Mouse (Mus musculus) erythroblast, adult 5-6 weeks (primary cell): Measurements from ENCODE around the gene Dclk2. TPM values are rescaled to one million over a fixed set of nuclear protein-coding genes. Genes with fewer than 3 reads are reported as not detected.

ENCODE experiments used
- ATAC-seq: replicated peaks from 2 replicates; pipeline ENCODE4 v1.8.0; 2016; ENCODE audit warnings: moderate number of reproducible peaks, mild to moderate bottlenecking, moderate TSS enrichment, inconsistent platforms; ENCODE audit not compliant: poor library complexity, low FRiP score, severe bottlenecking
- total RNA-seq, 2 experiments: library from RNA; stranded (forward) in 1 of 2; stranded (reverse) in 1 of 2; fragments of 150-400 nt in 1 of 2; fragments of 200-764, 138-1000 nt in 1 of 2; gene quantifications; 2 replicates each; pipeline versions ENCODE4 v1.2.3 to v1.2.4; 2015 to 2017; ENCODE audit warnings: low replicate concordance in 2 of 2

Gene Dclk2
- total RNA-seq, 2 experiments from 2014 or later, result 29.4 to 63.1 TPM

- ATAC-seq, result no peak
Measured at GRCm38 (mm10) chr3:86897551-86897950, 23.1 kb downstream of the Dclk2 start.

DNA sequence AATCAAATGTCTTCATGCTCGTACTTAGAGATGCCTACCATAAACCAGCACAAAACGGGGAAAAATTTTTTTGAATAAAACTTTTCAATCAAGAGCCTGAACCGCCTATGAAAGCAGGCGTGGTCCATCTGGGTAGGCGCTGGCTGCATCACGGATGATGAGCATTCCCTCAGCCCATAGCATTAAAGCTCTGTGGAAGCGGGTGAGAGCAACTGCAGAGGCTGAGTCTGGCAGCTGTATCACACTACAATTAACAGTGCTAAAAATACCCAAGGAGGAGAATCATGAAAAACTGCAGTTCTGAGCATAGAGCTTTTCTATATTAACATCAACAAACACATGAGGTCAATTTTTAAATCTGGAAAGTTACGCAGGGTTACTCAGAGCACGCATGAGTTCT is 23.6 kb downstream of the Dclk2 start:
- ATAC-seq, result no peak

- ATAC-seq, result no peak
Measured at GRCm38 (mm10) chr3:86894491-86894890, 26.2 kb downstream of the Dclk2 start.

DNA sequence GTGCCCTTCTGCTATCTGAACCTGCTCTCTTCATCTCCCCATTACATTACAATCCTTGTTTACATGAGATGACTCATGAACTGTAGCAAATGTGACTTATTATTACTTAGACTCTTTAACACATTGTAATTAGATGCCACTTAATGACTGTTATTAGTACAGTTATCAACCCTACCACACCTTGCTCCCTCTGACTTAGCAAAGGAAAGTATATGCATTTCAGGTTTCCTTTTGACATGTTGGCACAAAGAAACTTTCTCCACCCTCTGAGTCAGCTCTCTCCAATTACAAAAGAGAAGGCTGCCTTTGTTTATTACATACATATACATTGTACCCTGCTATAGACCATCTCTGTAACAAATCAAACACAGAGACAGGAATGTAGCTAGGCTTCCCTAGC is 33.1 kb downstream of the Dclk2 start:
- no peak for ATAC-seq

DNA sequence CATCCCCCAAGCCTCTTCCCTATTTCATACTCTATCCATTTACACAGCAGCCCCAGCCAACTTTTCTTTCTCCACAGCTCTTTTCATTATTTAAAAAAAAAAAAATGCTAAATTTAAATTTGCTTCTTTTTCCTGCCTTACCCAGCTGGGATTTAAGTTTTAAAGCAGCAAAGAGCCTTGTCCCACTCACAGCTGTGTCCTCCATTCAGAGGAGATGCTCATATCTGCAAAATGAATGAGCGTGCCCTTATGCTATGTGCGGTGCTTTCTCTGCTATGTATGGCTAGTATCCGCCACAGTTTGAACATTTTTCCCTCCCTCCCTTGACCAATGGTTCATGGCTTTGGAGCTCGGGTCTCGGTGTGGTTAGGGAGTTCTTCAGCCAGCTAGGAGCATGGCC is 35.5 kb downstream of the Dclk2 start:
- no peak for ATAC-seq

DNA sequence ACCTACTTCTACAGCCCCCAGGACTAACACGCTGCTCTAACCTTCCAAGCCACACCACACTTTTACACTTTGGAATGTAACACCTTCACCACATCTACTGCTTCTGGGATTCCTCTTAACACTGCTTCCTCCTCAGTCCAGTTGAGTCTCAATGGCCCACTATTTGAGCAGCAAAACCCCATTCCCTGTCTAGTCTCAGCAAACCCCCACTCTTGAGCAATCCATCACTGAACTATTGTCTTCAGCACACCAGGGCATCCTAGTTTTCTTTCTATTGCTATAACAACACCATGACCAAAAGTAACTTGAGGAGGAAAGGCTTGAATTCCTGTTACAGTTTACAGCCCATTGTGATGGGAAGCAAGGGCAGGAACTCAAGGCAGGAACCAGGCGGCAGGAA is 36.2 kb downstream of the Dclk2 start:
- no peak for ATAC-seq

DNA sequence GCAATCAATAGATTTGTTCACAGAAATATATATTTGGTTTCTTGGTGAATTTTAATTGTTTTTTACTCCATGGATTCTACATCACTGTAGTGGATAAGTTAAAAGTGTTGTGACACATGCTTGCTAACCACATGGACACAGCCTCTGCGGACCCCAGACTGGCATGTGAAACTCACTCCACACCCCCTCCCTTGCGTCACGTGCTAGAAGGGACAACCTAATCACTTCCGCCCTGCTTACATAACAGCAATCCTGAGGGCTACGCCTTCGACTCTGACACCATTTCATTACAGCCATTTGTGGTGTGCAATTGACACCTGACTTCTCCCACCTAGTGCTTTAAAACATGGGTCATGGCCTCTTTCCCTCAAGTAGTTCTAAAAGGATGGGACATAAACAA is 36.7 kb downstream of the Dclk2 start:
- no peak for ATAC-seq

DNA sequence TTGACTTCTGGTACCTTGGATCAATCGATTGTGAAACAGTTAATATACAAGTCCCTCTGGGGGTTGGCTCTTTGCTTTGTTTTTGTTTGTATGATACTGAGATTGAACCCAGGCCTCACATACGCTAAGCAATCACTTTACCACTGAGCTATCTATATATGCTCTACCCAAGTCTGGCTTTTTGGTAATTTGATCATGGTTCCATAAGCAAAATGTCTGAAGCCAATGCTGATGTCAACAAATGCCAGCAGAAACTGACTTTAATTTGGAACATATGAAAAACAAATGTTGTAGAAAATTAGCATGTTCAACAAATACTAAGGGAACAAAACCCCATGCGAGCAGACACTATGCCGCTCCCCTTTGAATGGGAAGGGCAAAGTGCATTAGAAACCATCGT is 44.7 kb downstream of the Dclk2 start:
- no peak for ATAC-seq

DNA sequence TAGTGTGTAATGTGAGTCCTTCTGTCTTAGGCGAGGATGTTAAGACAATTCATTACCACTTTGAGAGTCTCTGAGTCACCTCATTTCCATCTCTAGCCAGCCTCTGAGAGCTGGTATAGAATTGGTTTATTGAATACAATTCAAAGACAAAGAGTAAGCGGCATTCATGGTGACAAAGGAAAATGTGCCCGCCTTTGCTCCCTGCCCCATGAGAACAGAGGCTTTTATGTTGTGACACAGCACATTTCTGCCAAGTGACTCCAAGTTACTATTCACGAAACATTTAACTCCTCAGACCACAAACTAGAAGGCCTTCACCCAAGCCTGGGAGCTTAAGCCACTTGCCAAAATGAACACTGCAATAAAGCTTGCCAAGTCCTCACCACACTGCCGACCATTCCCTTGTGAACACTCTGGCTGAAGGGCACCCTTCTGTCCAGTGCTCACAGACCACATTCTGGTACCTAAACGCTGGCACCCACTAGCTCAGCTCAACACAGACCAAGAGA is 47.5 kb downstream of the Dclk2 start:
- no peak for ATAC-seq

- no peak for ATAC-seq
Measured at GRCm38 (mm10) chr3:86870952-86871351, 49.7 kb downstream of the Dclk2 start.

GRCm38 (mm10) chr3:86870411-86870810 is 50.2 kb downstream of the Dclk2 start:
- no peak for ATAC-seq

DNA sequence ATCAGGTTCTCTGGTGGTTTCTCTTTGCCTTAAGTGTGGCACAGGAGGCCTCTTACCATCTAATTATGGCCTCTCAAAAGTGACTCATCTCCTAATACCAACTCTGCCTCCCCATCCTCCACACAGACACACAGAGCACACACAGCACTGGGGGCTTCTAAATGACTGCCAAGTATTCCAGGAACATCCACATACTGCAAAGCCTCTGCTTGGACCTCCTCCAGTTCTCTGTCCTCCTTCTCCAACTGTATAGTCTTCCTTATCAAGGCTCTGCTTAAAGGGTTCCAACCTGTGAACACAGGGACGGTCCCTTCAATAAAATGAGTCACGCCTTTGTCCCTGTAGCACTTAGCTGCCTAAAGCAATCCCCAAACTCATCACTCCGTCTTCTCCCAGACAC is 51.9 kb downstream of the Dclk2 start:
- no peak for ATAC-seq

- no peak for ATAC-seq
Measured at GRCm38 (mm10) chr3:86863327-86864008, 57.2 kb downstream of the Dclk2 start.

DNA sequence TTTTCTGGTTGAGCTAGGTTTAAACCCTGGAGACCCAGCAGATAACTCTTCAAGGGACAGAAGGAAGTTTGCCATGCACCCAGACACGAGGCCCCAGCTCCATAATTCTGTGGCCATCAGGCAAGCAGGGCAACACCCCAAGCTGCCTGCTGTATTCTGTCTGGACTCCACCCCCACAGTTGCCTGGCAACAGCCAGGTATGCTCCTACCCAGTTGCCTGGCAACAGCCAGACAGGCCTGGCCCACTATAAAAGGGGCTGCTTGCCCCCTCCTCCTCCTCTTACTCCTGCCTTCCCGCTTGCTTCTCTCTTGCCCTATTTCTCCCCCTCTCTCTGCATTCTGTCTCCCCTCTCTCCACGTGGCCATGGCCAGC is 57.7 kb downstream of the Dclk2 start:
- ATAC-seq, result no peak

- no peak for ATAC-seq
Measured at GRCm38 (mm10) chr3:86862245-86862938, 58.3 kb downstream of the Dclk2 start.

DNA sequence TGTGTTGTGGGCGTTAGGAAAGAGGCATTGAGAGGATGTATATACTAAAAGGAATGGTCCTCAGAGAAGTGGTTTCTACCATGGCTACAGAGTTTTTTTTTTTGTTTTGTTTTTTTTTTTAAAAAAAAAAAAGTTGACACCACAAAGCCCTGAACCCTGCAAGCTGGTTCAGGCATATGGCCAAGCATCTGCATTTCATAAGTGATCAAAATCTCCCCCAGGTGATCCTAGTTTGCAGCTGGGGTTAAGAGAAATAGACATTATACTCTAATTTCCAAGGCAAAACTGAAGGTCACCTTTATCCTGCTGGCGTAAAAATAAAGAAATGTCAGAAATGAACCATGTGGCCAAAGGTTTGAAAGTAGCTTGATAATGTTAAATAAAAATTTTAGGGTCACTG is 60.9 kb downstream of the Dclk2 start:
- ATAC-seq, result no peak

- no peak for ATAC-seq
Measured at GRCm38 (mm10) chr3:86858699-86859098, 62.0 kb downstream of the Dclk2 start.

- ATAC-seq, result no peak
Measured at GRCm38 (mm10) chr3:86857833-86858398, 62.7 kb downstream of the Dclk2 start.

- ATAC-seq, result no peak
Measured at GRCm38 (mm10) chr3:86852867-86853266, 67.8 kb downstream of the Dclk2 start.

DNA sequence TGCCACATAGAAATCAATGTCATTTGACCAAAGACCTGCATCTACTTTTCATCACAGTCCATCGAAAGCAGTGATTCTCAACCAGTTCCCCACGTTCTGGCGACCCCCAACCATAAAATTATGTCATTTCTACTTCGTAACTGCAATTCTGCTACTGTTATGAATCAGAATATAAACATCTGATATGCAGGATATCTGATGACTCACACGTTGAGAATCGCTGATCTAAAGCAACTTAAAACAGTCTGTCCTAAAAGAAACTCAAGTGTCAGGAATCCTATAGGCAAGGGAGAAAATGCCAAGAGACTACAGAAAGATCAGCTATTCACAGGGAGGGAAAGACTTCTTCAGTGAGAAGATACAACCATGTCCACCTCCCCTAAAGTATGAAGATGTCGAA is 69.5 kb downstream of the Dclk2 start:
- no peak for ATAC-seq

DNA sequence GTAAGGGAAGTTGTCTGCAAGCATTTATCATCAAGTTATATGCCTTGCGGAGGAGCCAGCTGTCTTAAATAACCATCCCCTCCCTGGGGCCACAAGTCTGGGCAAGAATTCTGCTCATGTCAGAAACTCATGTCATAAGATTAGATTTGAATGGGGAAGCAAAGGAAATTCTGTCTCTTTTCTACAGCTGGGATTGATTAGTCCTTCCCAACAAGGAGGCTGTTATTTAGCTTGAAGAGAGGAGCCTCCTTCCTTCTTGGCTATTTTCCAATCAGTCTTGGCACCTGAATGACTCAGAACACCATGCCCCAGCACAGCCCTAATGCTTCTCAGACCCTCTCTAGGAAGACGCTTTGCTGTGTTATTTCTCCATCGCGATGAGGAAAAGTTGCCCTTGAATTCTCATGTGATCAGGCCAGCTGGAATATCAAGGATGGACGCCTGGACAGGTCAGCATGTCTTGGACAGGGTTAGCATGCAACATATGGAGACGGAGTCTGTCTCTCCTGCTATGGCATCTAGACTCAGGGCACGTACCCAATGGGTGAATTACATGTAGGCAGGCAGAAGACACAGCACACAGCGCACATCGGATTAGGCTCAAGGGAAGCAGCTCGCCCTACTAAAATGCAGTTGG is 70.1 kb downstream of the Dclk2 start:
- no peak for ATAC-seq
